Mouse (Mus musculus): ENCODE measurements around the gene Tead3. TPM values are rescaled to one million over a fixed set of nuclear protein-coding genes. Genes with fewer than 3 reads are reported as not detected.

The Tead3 gene
- total and polyA plus RNA-seq, 3 experiments: 0.42 TPM; not detected in 2

- TF ChIP-seq MXI1 (IDR thresholded peaks at IDR 0.05; ENCODE audit: low read depth, low read length): peak; percentile 66
Observed at GRCm38 (mm10) chr17:28312232-28313211, 38.1 kb downstream of the Tead3 start (continued).

GRCm38 (mm10) chr17:28311366-28312132, 39.1 kb downstream of the Tead3 start:
- in situ Hi-C loops (cut with MboI; ENCODE audit: low pct_ligation_motif_present, low pct_unique_long_range_greater_than_20kb, low sequenced_read_pairs) (loop anchor here (25.0 kb wide), 1 partner anchor 224 kb away; the partner anchor contains the start of gene Tcp11), dilution Hi-C loops (cut with MboI; ENCODE audit: extremely low pct_ligation_motif_present, extremely low pct_unique_long_range_greater_than_20kb, low sequenced_read_pairs) (no loop called here)
- H3K27me3 ChIP-seq (replicated peaks): no peaks in the 10 kb centered on the region
- TF ChIP-seq CTCF (conservative IDR thresholded peaks at IDR 0.05 in 1 of 2, IDR thresholded peaks at IDR 0.05 in 1 of 2; ENCODE audit: low read depth in 2 of 2, low read length in 2 of 2): no peak
- peak; percentile 27; the same call in 1 of the 2 replicates for TF ChIP-seq MAZ (IDR thresholded peaks at IDR 0.05; ENCODE audit: low read depth, low read length)
- peak; percentile 62 for TF ChIP-seq ETS1 (conservative IDR thresholded peaks at IDR 0.05; ENCODE audit: low read depth, low read length)
- TF ChIP-seq IRF4 (IDR thresholded peaks at IDR 0.05; ENCODE audit: low read depth, low read length): peak; percentile 93
- no peak for TF ChIP-seq MAX (IDR thresholded peaks at IDR 0.05; ENCODE audit: low read length)
- peak; percentile 37; the same call in 1 of the 2 replicates for TF ChIP-seq ZNF384 (IDR thresholded peaks at IDR 0.05; ENCODE audit: low read depth, low read length)
- TF ChIP-seq PAX5 (IDR thresholded peaks at IDR 0.05; ENCODE audit: low read length): no peak
- no peak for TF ChIP-seq ELF1 (IDR thresholded peaks at IDR 0.05; ENCODE audit: low read depth, low read length)
- no peak for TF ChIP-seq SMC3 (IDR thresholded peaks at IDR 0.05; ENCODE audit: low read depth, low read length)
- peak; percentile 66; the same call in 1 of the 2 replicates for TF ChIP-seq CHD2 (IDR thresholded peaks at IDR 0.05; ENCODE audit: low read length)
- no peak for TF ChIP-seq ZC3H11A (IDR thresholded peaks at IDR 0.05; ENCODE audit: low read depth, low read length)
- peak; percentile 30; the same call in 1 of the 2 replicates for TF ChIP-seq NELFE (IDR thresholded peaks at IDR 0.05; ENCODE audit: low read depth, low read length)
- no peak for TF ChIP-seq ZKSCAN1 (IDR thresholded peaks at IDR 0.05; ENCODE audit: borderline replicate concordance, low read depth, low read length)
- no peak for TF ChIP-seq GABPA (IDR thresholded peaks at IDR 0.05; ENCODE audit: insufficient replicate concordance, low read depth, low read length)
- peak; percentile 76 for TF ChIP-seq TCF12 (IDR thresholded peaks at IDR 0.05; ENCODE audit: low read depth, low read length)
- peak; percentile 57 for TF ChIP-seq POLR2A (IDR thresholded peaks at IDR 0.05; ENCODE audit: low read depth, low read length)
- no peak for TF ChIP-seq MAFK (IDR thresholded peaks at IDR 0.05; ENCODE audit: insufficient replicate concordance, low read length)
- no peak for TF ChIP-seq E2F4 (IDR thresholded peaks at IDR 0.05; ENCODE audit: insufficient replicate concordance, low read depth, low read length)
- TF ChIP-seq RCOR1 (conservative IDR thresholded peaks at IDR 0.05; ENCODE audit: low read depth, low read length): no peak; the same call in 1 of the 2 replicates
- no peak for TF ChIP-seq USF1 (IDR thresholded peaks at IDR 0.05; ENCODE audit: low read depth, low read length)
- peak; percentile 19; the same call in 1 of the 2 replicates for TF ChIP-seq BHLHE40 (IDR thresholded peaks at IDR 0.05; ENCODE audit: low read depth, low read length)
- peak; percentile 76; the same call in 1 of the 2 replicates for TF ChIP-seq EP300 (IDR thresholded peaks at IDR 0.05; ENCODE audit: low read length)
- peak; percentile 57; the same call in 1 of the 2 replicates for TF ChIP-seq JUND (conservative IDR thresholded peaks at IDR 0.05; ENCODE audit: low read depth, low read length)
- peak; percentile 27; the same call in 1 of the 2 replicates for TF ChIP-seq JUN (IDR thresholded peaks at IDR 0.05; ENCODE audit: insufficient read depth, low read depth, low read length)
- TF ChIP-seq MXI1 (IDR thresholded peaks at IDR 0.05; ENCODE audit: low read depth, low read length): no peak
- no peak for TF ChIP-seq NRF1 (IDR thresholded peaks at IDR 0.05; ENCODE audit: low read depth, low read length)
- no peak for TF ChIP-seq TBP (conservative IDR thresholded peaks at IDR 0.05; ENCODE audit: low read depth, low read length)
- DNase-seq (ENCODE audit: extremely low read depth): peak; percentile 90
- H3K79me2 ChIP-seq (replicated peaks; ENCODE audit: control insufficient read depth, extremely low read depth, insufficient read depth, poor library complexity, severe bottlenecking): 0 out of 2 replicates have a peak, but pooled peaks cover 2% of the 10 kb centered on the region
- peak overlapping the region; percentile 73 for H3K4me2 ChIP-seq (ENCODE audit: insufficient read depth, low read depth, poor library complexity, severe bottlenecking)
- H3K27ac ChIP-seq (ENCODE audit: insufficient read depth, low read depth): peak overlapping the region; percentile 87
- peak overlapping the region; percentile 36; the same call in 1 of the 2 replicates for H3K9ac ChIP-seq (ENCODE audit: insufficient read depth, low read depth)
- peaks cover 15 to 16% of the 10 kb centered on the region in 2 experiments for H3K36me3 ChIP-seq (replicated peaks in 1 of 2; ENCODE audit: control insufficient read depth in 1 of 2, insufficient read depth in 1 of 2, low read length in 1 of 2)
- peaks cover 4 to 54% of the 10 kb centered on the region in 2 experiments; a peak in 3 of 4 replicates for H3K4me1 ChIP-seq (ENCODE audit: control insufficient read depth in 1 of 2, insufficient read depth in 2 of 2)
- no peaks in the 10 kb centered on the region for H3K9me3 ChIP-seq (replicated peaks; ENCODE audit: low read length)
- peak overlapping the region in 1 of 3 experiments; percentile 16 for H3K4me3 ChIP-seq (replicated peaks in 1 of 3; ENCODE audit: low read depth in 2 of 3, low read length in 2 of 3, poor library complexity in 1 of 3)
